7 mouse cellular contexts compared by ENCODE assay signal in the genomic region with DNA sequence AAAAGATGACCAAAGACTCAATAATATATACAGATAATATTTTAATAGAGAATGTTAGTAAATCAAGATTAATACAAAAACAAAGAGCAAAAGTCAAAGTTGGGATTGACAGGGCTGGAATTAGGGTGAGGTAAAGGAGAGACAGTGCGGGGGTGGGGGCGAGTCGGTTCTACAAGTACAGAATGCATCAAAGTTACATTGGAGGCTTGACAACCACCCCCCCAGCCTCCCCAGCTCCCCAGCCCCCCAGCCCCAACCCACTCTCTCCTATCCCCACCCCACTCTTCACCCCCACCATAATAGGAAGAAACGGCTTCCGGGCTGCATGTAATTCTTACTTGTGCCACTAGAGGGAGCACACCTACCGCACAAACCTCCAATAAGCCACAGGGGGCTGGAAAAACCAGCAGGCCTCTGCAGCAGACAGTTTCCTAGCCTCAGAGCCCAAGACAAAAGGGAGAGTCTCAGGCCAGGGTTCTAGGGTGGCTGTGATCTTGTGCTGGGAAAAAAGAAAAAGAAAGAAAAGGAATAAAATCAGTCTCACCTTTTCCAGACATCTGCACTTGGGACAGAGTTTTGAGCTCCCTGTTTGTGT. TPM values are rescaled to one million over a fixed set of nuclear protein-coding genes. Genes with fewer than 3 reads are reported as not detected.
DNase-seq lines count a peak whose midpoint lies in the region; ATAC-seq lines count a peak whose summit lies in the region.

No protein-coding gene starts in this region.

- H3K36me3 ChIP-seq in hindbrain, embryonic 14.5 days (replicated peaks; ENCODE audit: control insufficient read depth, insufficient read depth): no peaks in the 10 kb centered on the region

- no peak overlapping the region for H3K4me3 ChIP-seq in hindbrain, embryonic 14.5 days (replicated peaks; ENCODE audit: low read length)

- no peaks in the 10 kb centered on the region for H3K27me3 ChIP-seq in hindbrain, embryonic 14.5 days (ENCODE audit: control insufficient read depth, insufficient read depth, low read length)

- peak; percentile 55 for DNase-seq in T-cell, adult 2 months (ENCODE audit: low spot score)
- DNase-seq in cerebellum, adult 9-11 months: peak; percentile 80
- peak; percentile 72 to 75 for DNase-seq in frontal cortex, postnatal 36 days (ENCODE audit: low spot score in 2 of 2)
- DNase-seq in hindbrain, embryonic 14.5 days (ENCODE audit: low spot score): peak; percentile 86
- DNase-seq in layer of hippocampus, postnatal 36 days: peak; percentile 71 to 75
- peak; percentile 66 to 82 for DNase-seq in lung, postnatal 4 days
- peak; percentile 74 to 87 for DNase-seq in right cerebral cortex, postnatal 10 days (ENCODE audit: low spot score in 2 of 2)

- no peaks in the 10 kb centered on the region for H3K9me3 ChIP-seq in hindbrain, embryonic 14.5 days (ENCODE audit: control insufficient read depth, low read length)

- H3K27ac ChIP-seq in hindbrain, embryonic 14.5 days: no peak overlapping the region

- no peak overlapping the region for H3K4me2 ChIP-seq in hindbrain, embryonic 14.5 days (replicated peaks)

- 21% methylated on average over 6 of the region's 6 CpGs for WGBS in hindbrain, embryonic 14.5 days

- ATAC-seq in hindbrain, embryonic 14.5 days (ENCODE audit: low FRiP score): peak; percentile 83

- H3K4me1 ChIP-seq in hindbrain, embryonic 14.5 days (replicated peaks; ENCODE audit: control insufficient read depth, insufficient read depth, low read length): no peaks in the 10 kb centered on the region

- no peak overlapping the region for H3K9ac ChIP-seq in hindbrain, embryonic 14.5 days

RNA-seq across cellular contexts. Expression of a gene that starts 19.8 kb away (rescaled TPM):
- 11.8 and 13.5 TPM in 2 replicates for polyA plus RNA-seq in hindbrain, embryonic 14.5 days (2014; fragmentation: Nextera tagmentation; extraction: Ambion mirVana)
- 1 to 10 TPM; 1.2 to 1.6 TPM for total RNA-seq in layer of hippocampus, postnatal 36 days (2021)

RNA-seq across cellular contexts. Expression of a gene that starts 34.7 kb away (rescaled TPM):
- 10.9 and 11.9 TPM in 2 replicates for polyA plus RNA-seq in hindbrain, embryonic 14.5 days (2014; fragmentation: Nextera tagmentation; extraction: Ambion mirVana)
- 10 to 100 TPM in 1 of 2 experiments, 1 to 10 TPM in 1; 8.3 to 11.3 TPM for total RNA-seq in layer of hippocampus, postnatal 36 days (2021)
